Mouse (Mus musculus): ENCODE data around the gene Baz1b.
"Not testable (repeated sequence)": the region's sequence is repeated elsewhere in the genome, so short reads cannot be mapped to it uniquely, and the experiment has no call there.

Gene Baz1b

DNA sequence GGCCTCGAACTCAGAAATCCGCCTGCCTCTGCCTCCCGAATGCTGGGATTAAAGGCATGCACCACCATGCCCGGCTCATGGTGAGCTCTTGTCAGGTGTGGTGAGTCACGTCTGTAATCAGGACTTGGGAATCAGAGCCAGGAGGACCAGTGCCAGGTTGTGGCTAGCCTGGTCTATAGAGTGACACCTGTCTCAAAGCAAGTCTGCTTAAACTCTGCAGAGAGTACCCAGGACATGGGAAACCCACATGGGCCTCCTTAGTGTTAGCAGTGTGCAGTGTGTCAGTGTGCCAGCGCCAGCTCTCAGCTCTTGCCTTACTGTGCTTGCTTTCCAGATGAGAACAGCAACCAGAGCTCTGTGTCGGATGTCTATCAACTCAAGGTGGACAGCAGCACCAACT, 7.4 kb upstream of the Baz1b start:
- DNase-seq (ENCODE audit: low read depth, low spot score): no peak

DNA sequence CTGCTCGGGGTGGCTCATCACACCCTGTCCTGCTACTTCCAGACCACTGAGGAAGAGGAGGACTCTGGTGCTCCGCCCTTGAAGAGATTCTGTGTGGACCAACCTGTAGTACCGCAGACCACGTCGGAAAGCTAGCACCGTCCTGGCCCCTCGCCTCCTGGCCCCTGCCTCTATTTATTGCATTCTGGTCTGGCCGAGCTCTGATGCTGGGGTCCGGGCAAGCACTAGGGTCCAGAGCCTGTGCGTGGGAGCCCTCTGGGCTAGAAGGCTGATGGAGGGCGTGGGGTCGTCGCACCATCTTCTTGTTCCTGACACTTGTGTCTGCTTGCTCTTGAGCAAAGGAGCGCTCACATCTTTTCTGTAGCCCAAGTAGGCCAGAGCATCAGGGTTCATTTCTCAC, 6.3 kb upstream of the Baz1b start:
- no peak for DNase-seq (ENCODE audit: low read depth, low spot score)

DNA sequence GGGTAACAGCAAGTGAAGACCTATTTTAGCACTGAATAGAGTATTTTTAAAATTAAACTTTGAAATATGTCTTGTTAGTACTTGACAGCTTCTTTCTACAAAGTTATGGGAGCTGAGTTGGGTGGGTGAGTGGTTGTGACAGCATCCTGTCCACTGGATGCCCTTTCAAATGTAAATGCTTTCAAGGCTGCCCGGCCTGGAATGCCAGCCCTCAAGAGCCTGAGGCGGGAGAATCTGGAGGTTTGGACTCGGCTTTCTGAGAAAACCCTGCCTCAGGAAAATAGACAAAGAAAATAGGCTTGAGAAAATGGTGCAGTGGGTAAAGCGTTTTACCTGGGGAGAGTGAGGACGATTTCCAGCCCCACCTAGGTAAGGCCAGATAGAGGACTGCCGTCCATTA, 5.3 kb upstream of the Baz1b start:
- no peak for DNase-seq (ENCODE audit: low read depth, low spot score)

- no peak for DNase-seq (ENCODE audit: low read depth, low spot score)
Observed at GRCm38 (mm10) chr5:135183131-135183861, 3.8 kb upstream of the Baz1b start.

- no peak for DNase-seq (ENCODE audit: low read depth, low spot score)
Observed at GRCm38 (mm10) chr5:135185016-135185415, 2.0 kb upstream of the Baz1b start.

GRCm38 (mm10) chr5:135185596-135185995, 1.5 kb upstream of the Baz1b start:
- DNase-seq (ENCODE audit: low read depth, low spot score): no peak

DNA sequence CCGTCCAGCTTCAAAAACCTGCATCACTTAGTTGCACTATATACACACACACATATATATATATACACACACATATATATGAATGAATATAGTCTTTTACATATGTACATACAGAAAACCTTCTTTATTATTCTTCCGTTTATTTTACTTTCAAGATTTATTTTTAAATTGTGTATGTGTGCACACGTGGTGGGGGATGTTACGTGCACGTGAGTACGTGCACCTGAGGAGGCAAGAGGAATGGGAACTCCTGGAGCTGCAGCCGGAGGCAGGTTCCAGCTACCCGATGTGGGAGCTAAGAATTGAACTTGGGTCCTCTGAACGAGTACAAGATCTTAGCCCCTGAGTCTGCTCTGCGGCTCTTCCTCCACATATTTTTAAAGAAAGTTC, 838 bp upstream of the Baz1b start:
- DNase-seq (ENCODE audit: low read depth, low spot score): no peak

DNA sequence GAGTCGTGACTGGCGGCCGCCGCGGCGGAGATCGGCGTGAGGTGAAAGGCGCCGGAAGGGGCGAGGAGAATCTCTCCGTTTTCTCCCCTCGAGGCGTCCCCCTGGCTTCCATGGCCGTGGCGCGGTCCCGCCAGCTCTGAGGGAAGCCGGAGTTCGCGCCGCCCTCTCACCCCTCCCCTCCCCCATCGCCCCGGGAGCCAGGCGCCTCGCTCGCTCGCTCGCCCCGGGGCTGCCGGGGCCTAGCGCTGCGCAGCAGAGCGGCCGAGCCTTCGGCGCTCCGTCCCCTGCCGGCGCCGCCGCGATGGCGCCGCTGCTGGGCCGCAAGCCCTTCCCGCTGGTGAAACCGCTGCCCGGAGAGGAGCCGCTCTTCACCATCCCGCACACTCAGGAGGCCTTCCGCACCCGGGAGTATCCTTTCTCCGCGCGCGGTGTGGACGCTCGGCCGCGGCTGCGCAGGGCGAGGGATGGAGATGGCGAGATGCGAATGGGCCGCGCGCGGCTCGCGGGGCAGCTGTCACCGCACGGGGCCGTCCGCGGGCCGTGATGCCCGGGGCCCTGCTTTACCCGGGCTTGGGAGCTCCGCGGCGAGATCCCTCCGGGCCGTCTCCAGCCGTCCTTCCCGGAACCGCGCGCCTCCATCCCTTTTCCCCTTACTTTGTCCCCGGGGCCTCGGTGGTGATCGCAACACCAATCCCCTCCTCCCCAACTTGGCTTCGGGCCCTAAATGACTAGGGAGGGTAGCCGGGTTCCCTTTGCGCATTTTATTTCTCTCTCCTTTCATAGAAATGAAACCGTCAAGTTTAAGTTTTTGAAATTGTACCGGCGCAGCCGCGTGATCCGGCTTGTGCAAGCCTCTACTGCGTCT, 517 bp downstream of the Baz1b start:
- DNase-seq (ENCODE audit: low read depth, low spot score): no peak

GRCm38 (mm10) chr5:135188214-135188554, 1.1 kb downstream of the Baz1b start:
- no peak for DNase-seq (ENCODE audit: low read depth, low spot score)

DNA sequence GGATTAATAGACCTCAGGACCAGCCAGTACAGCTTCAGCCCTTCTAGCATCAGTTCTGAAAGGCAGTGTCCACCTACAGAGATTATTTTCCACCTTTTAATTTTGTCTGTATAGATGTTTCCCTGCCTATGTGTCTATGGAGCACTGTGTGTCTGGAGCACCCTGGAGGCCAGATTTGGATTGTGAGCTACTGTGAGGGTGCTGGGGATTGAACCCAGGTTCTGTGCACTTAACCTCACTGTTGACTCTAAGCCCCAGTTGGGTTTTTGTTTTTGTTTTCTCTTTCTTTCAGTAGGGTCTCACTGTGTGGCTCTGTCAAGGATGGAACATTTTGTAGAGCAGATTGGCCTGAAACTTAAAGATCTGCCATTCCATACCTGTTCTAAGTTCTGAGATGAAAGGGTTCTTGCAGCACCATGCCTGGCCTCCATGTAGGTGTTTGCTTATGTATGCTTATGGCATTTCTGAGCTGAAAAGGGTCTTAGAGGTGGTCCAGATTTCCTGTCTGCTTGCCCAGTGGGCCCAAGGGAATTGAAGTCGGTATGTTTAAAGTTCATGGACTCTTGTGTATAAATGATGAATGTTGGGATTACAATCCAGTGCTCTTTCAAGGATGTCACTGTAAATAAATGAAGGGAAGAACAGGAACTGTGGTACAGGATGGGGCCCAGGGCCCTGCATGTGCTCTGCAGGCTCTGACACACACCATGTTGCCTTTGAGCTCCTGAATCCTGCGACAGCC, 2.4 kb downstream of the Baz1b start:
- no peak for DNase-seq (ENCODE audit: low read depth, low spot score)

- no peak for DNase-seq (ENCODE audit: low read depth, low spot score)
Observed at GRCm38 (mm10) chr5:135191620-135192019, 4.6 kb downstream of the Baz1b start.

GRCm38 (mm10) chr5:135192431-135192830, 5.4 kb downstream of the Baz1b start:
- no peak for DNase-seq (ENCODE audit: low read depth, low spot score)

GRCm38 (mm10) chr5:135196367-135196766, 9.3 kb downstream of the Baz1b start:
- no peak for DNase-seq (ENCODE audit: low read depth, low spot score)

DNA sequence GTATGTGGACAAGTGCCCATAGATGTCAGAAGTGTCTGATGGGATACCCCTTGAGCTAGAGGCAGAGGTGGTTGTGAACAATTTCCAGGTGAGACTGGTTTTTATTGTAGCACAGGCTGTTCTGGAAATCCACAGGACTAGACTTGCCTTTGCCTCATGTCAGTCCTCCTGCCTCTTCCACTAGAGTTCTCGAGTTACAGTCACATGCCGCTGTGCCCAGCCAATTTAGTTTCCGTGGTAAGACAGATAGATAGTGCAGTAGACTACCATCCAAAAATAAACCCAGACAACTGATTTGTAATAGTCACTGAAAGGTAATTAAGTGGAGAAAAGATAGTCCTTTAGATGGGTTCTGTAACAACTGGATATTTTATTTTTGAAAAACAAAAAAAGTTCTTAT, 15.7 kb downstream of the Baz1b start:
- DNase-seq (ENCODE audit: low read depth, low spot score): no peak

- no peak for DNase-seq (ENCODE audit: low read depth, low spot score)
Observed at GRCm38 (mm10) chr5:135208197-135208596, 21.1 kb downstream of the Baz1b start.

- DNase-seq (ENCODE audit: low read depth, low spot score): no peak
Observed at GRCm38 (mm10) chr5:135216871-135217270, 29.8 kb downstream of the Baz1b start.

GRCm38 (mm10) chr5:135220941-135221340, 33.9 kb downstream of the Baz1b start:
- DNase-seq (ENCODE audit: low read depth, low spot score): no peak

- no peak for DNase-seq (ENCODE audit: low read depth, low spot score)
Observed at GRCm38 (mm10) chr5:135222066-135222465, 35.0 kb downstream of the Baz1b start.

DNA sequence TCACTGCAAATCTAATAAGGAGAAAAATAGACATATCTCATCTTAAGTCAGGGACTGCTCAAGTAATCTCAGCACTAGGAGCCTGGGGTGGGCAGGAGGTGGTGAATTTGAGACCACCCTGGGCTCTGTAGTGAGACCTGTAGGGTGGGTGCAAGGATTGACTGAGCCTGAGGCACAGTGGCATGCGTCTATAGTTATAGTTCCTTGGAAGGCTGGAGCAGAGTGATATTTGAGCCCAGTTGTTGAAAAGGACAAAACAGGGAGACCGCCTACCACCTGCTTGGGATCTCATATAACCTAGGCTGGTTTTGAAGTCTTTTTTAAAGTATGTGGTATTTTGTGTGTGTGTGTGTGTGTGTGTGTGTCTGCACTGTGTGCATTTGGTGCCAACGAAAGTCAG, 37.1 kb downstream of the Baz1b start:
- no peak for DNase-seq (ENCODE audit: low read depth, low spot score)

DNA sequence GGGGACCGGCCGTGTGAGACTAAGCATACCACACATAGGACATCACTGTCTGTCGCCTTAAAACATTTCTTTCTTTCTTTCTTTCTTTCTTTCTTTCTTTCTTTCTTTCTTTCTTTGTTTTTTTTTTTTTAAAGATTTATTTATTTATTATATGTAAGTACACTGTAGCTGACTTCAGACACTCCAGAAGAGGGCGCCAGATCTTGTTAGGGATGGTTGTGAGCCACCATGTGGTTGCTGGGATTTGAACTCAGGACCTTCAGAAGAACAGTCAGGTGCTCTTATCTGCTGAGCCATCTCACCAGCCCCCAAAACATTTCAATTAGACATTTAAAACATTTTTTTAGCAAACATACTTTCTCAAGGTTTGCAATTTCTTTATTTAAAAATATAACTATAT, 38.8 kb downstream of the Baz1b start:
- DNase-seq (ENCODE audit: low read depth, low spot score): not testable (repeated sequence)

GRCm38 (mm10) chr5:135230186-135230585, 43.1 kb downstream of the Baz1b start:
- no peak for DNase-seq (ENCODE audit: low read depth, low spot score)

GRCm38 (mm10) chr5:135233166-135233920, 46.3 kb downstream of the Baz1b start:
- no peak for DNase-seq (ENCODE audit: low read depth, low spot score)
